Mouse (Mus musculus): ENCODE measurements around the gene Lrrfip1. TPM values are rescaled to one million over a fixed set of nuclear protein-coding genes. Genes with fewer than 3 reads are reported as not detected.

The Lrrfip1 gene
- polyA plus RNA-seq, 1 experiment = 16.6 TPM

DNA sequence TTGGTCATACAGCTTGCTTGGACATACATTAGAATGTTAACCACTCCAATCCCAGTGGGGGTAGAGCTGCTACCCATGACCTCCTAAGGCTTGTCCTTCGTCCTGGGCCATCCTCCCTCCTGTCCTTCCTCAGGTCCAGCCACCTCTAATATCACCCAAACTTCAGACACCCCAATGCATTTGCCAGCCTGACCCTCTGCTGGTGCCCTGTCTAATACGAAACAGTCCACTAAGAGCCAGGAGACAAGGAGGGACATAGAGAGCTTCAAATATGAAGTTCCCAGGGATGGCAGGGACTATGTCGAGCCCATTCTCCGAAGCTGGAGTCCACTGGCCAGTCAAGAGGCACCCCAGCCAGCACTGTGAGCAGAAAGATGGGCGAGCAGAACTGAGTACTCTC lies 896 bp upstream of the Lrrfip1 start:
- Histone ChIP-seq H3K27ac (ENCODE audit: insufficient read depth, low read length) (no peak overlapping the region), H3K4me1 (ENCODE audit: control insufficient read depth, insufficient read depth, insufficient read length) (peaks cover 5% of the 10 kb centered on the region; the same call in 1 of the 2 replicates), H3K4me3 (ENCODE audit: extremely low read depth, insufficient read depth, insufficient read length) (no peak overlapping the region), H3K27me3 (ENCODE audit: control insufficient read depth, insufficient read depth, low read length) (peaks cover 5% of the 10 kb centered on the region), H3K36me3 (ENCODE audit: control insufficient read depth, insufficient read depth, low read length) (no peaks in the 10 kb centered on the region)
- TF ChIP-seq POLR2A (IDR thresholded peaks at IDR 0.05; ENCODE audit: low read depth, low read length) (no peak), CTCF (IDR thresholded peaks at IDR 0.05; ENCODE audit: extremely low read depth, insufficient read depth, insufficient read length, insufficient replicate concordance) (no peak)
- DNase-seq (ENCODE audit: low read depth in 1 of 2, low spot score in 2 of 2) = no peak
- 89% methylated on average over 5 of the region's 5 CpGs for WGBS

DNA sequence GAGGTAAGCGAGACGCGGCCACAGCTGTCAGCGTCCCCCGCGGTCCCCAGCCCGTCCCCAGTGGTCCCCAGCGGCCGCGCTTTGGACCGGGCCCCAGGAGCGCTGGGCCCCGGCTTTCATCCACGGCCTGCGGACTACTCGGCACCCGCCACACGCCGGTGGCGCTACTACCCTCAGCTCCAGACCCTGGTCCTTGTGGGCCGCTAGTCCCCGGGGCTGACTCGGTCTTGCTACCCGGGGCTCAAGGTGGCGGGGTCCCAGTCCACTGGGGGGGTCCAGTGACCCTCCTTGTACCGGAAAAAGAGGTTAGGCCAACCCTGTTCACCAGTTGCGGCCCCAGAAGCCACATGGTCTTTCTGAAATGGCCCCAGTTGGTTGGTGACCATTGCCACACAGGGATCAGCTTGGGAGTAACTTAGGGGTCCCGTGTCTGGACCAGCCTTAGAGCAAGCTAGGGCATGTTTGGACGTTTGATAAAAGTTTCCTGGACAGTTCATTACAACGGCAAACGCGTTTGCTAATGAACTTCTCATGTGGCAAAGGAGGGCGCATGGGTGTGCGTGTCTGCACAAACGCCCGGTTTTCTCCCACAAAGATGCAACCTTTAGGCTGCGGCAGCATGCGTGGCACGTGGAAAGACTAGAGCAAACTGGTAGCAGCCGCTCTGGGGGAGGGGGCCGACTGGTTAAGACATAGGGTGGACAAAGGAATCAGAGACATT lies 514 bp downstream of the Lrrfip1 start:
- no peak overlapping the region for H3K27ac ChIP-seq (ENCODE audit: insufficient read depth, low read length)
- H3K4me3 ChIP-seq (ENCODE audit: extremely low read depth, insufficient read depth, insufficient read length) = peak overlapping the region; percentile 66
- peaks cover 5% of the 10 kb centered on the region for H3K27me3 ChIP-seq (ENCODE audit: control insufficient read depth, insufficient read depth, low read length)
- TF ChIP-seq CTCF (IDR thresholded peaks at IDR 0.05; ENCODE audit: extremely low read depth, insufficient read depth, insufficient read length, insufficient replicate concordance) (no peak), POLR2A (IDR thresholded peaks at IDR 0.05; ENCODE audit: low read depth, low read length) (no peak)
- H3K36me3 ChIP-seq (ENCODE audit: control insufficient read depth, insufficient read depth, low read length) = no peaks in the 10 kb centered on the region
- peaks cover 5% of the 10 kb centered on the region; the same call in 1 of the 2 replicates for H3K4me1 ChIP-seq (ENCODE audit: control insufficient read depth, insufficient read depth, insufficient read length)
- no peak for DNase-seq (ENCODE audit: low read depth in 1 of 2, low spot score in 2 of 2)
- 2% methylated on average over 41 of the region's 41 CpGs for WGBS

DNA sequence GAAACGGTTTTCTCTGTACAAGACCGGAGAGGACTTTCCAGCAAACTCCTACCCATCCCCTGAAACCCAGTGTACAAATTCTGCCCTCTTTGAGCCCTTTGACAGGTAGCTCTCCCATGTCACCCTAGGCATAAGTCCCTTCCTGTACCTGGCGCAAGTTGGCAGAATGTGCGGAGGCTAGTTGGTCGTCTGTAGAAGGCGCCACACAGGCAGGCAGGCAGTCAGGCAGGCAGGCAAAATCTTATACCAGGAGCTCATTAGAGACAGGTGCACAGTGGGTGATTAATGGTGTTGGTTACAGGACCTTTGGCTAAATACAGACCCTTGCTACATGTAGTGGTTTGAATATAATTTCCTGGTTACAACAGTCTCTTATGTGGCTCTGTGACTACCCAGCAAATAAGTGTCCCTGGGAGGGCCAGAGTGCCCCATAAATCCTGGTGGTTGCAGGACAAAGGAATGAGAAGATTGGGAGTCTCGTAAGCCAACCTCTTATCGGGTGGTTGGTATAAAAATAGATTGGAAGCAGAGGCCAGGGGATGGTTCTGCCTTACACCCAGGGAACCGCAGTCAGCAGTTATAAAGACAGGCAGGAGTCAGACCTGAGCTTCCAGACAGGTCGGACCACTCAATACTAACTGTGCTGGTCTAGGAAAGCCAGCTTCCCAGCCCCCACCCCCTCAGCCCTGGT lies 1.5 kb downstream of the Lrrfip1 start:
- WGBS = 51% methylated on average over 10 of the region's 10 CpGs
- Histone ChIP-seq H3K4me1 (ENCODE audit: control insufficient read depth, insufficient read depth, insufficient read length) (peaks cover 5% of the 10 kb centered on the region; the same call in 1 of the 2 replicates), H3K36me3 (ENCODE audit: control insufficient read depth, insufficient read depth, low read length) (no peaks in the 10 kb centered on the region), H3K27me3 (ENCODE audit: control insufficient read depth, insufficient read depth, low read length) (peaks cover 5% of the 10 kb centered on the region), H3K27ac (ENCODE audit: insufficient read depth, low read length) (no peak overlapping the region), H3K4me3 (ENCODE audit: extremely low read depth, insufficient read depth, insufficient read length) (no peak overlapping the region)
- no peak for DNase-seq (ENCODE audit: low read depth in 1 of 2, low spot score in 2 of 2)
- TF ChIP-seq CTCF (IDR thresholded peaks at IDR 0.05; ENCODE audit: extremely low read depth, insufficient read depth, insufficient read length, insufficient replicate concordance) (no peak), POLR2A (IDR thresholded peaks at IDR 0.05; ENCODE audit: low read depth, low read length) (no peak)

DNA sequence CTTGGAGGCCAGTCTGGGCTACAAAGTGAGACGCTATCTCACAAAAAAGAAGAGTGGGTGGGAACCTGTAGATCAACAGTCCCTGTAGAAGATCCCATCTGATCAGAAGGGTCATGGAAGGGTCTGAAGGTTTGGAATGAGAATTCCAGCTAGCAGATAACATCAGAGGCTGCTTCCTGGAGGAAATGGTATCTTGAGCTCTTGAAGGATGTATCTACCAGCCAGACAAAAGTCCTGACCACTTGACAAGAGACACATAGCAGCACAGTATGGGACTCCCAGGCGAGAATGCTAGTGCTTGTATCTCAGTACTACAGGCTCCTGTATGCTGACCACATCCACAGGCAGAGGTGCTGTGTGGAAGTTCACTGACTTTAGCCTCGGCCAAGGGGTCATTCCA lies 2.6 kb downstream of the Lrrfip1 start:
- Histone ChIP-seq H3K4me1 (ENCODE audit: control insufficient read depth, insufficient read depth, insufficient read length) (peaks cover 5% of the 10 kb centered on the region; the same call in 1 of the 2 replicates), H3K27ac (ENCODE audit: insufficient read depth, low read length) (no peak overlapping the region), H3K36me3 (ENCODE audit: control insufficient read depth, insufficient read depth, low read length) (no peaks in the 10 kb centered on the region), H3K4me3 (ENCODE audit: extremely low read depth, insufficient read depth, insufficient read length) (no peak overlapping the region), H3K27me3 (ENCODE audit: control insufficient read depth, insufficient read depth, low read length) (peaks cover 5% of the 10 kb centered on the region)
- no peak for TF ChIP-seq CTCF (IDR thresholded peaks at IDR 0.05; ENCODE audit: extremely low read depth, insufficient read depth, insufficient read length, insufficient replicate concordance)
- TF ChIP-seq POLR2A (IDR thresholded peaks at IDR 0.05; ENCODE audit: low read depth, low read length) = no peak
- WGBS = 86% methylated on average over 3 of the region's 3 CpGs
- DNase-seq (ENCODE audit: low read depth in 1 of 2, low spot score in 2 of 2) = no peak

DNA sequence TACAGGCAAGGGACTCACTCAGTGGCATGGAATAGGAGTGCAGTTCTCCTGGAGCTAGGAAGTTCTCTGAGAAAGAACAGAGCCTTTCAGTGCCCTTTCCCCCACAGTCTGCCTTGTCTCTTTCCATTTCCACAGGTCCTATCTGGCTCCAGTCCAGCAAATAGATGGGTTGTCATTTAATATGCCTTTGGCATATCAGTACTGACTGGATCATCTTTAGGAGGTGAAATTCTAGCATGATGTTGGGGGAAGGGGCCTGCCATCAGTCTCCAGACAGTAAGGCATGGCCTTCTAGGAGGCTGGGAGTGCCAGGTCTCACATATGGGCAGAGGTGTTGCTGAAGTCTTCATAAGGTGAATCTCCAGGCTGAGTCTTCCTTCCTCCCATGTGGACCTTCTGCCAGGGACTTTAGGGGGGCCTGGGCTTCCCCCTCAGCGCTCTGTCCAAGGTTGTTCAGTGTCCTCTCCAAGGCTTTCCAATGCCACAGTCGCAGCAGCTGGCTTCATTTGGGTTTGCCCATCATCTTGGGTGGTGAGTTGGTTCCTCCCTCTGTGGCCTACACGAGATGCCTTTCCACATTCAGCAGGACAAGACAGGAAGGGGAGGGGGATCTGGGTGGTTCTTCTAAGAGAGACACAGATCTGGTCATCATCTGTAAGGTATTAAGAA lies 3.5 kb downstream of the Lrrfip1 start:
- H3K4me1 ChIP-seq (ENCODE audit: control insufficient read depth, insufficient read depth, insufficient read length) = peaks cover 5% of the 10 kb centered on the region; the same call in 1 of the 2 replicates
- TF ChIP-seq POLR2A (IDR thresholded peaks at IDR 0.05; ENCODE audit: low read depth, low read length) = no peak
- TF ChIP-seq CTCF (IDR thresholded peaks at IDR 0.05; ENCODE audit: extremely low read depth, insufficient read depth, insufficient read length, insufficient replicate concordance) = no peak
- DNase-seq (ENCODE audit: low read depth in 1 of 2, low spot score in 2 of 2) = no peak
- WGBS = 61% methylated on average over 3 of the region's 3 CpGs
- H3K36me3 ChIP-seq (ENCODE audit: control insufficient read depth, insufficient read depth, low read length) = no peaks in the 10 kb centered on the region
- H3K4me3 ChIP-seq (ENCODE audit: extremely low read depth, insufficient read depth, insufficient read length) = no peak overlapping the region
- H3K27me3 ChIP-seq (ENCODE audit: control insufficient read depth, insufficient read depth, low read length) = peaks cover 5% of the 10 kb centered on the region
- H3K27ac ChIP-seq (ENCODE audit: insufficient read depth, low read length) = no peak overlapping the region

DNA sequence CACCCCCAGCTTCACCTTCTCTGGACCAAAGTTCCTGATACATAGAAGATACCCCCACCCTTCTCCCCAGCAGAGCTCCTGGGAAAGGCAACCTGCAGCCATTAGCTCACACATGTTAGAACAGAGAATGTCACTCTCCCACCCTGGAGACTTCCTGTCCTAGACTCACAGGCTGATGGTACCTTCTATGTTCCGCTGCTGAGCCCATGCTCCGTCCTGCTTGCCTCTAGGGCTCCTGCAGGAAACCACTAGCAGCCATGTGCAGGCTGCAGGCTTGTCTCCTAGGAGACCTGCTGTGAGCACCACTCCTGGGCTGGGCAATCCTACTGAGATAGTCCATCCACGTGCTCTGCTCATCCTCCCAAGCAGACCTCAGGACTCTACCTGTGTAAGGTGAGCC lies 4.1 kb downstream of the Lrrfip1 start:
- H3K27me3 ChIP-seq (ENCODE audit: control insufficient read depth, insufficient read depth, low read length) = peaks cover 5% of the 10 kb centered on the region
- peaks cover 5% of the 10 kb centered on the region; the same call in 1 of the 2 replicates for H3K4me1 ChIP-seq (ENCODE audit: control insufficient read depth, insufficient read depth, insufficient read length)
- H3K27ac ChIP-seq (ENCODE audit: insufficient read depth, low read length) = no peak overlapping the region
- WGBS = 27% methylated on average over 3 of the region's 3 CpGs
- H3K36me3 ChIP-seq (ENCODE audit: control insufficient read depth, insufficient read depth, low read length) = no peaks in the 10 kb centered on the region
- H3K4me3 ChIP-seq (ENCODE audit: extremely low read depth, insufficient read depth, insufficient read length) = no peak overlapping the region
- no peak for TF ChIP-seq POLR2A (IDR thresholded peaks at IDR 0.05; ENCODE audit: low read depth, low read length)
- DNase-seq (ENCODE audit: low read depth in 1 of 2, low spot score in 2 of 2) = no peak

All from spleen, adult 2 months (tissue).